Mouse (Mus musculus): Measurements from ENCODE around the gene Hoxd12. TPM values are rescaled to one million over a fixed set of nuclear protein-coding genes. Genes with fewer than 3 reads are reported as not detected.

Hoxd12 gene
- polyA plus RNA-seq, 1 experiment from 2014 or later: not detected

DNA sequence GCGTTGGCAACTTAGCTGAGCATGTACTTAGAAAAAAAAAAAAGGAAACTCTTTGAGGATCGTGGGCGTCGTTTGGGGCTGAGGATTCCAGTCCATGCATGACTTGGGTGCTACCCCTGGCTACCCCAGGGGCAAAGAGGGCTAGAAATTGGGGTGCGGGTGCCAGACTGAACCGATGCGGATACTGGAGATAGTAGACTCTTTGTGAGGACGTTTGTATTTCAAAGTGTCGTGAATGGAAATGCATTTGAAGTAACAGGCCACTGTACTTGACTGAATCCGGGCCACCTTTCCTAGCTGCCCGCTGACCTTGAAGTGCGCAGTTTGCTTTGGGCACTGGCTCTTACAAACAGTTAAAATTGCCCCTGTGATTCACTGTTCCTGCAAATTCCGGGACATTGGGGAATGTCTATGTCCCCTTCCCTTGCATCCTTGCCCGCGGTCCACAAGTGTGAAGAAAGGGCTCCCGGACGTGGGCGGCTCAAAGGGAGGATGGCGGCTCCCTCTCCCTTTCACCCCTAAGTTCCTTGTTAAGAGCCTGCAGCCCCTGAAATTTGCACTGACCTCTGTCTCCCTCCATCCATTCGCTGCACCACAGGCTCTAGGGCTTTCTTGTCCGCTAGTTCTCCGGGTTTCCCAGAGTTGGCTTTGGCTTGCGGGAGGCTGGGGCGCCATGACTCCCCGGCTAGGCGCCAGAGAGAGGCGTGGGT lies 12.3 kb downstream of the Hoxd12 start:
- Histone ChIP-seq H3K4me3 (no peak overlapping the region), H3K36me3 (no peaks in the 10 kb centered on the region), H3K4me2 (no peak overlapping the region), H3K4me1 (replicated peaks) (peaks cover 7% of the 10 kb centered on the region), H3K9ac (no peak overlapping the region), H3K27me3 (peaks cover 92% of the 10 kb centered on the region), H3K27ac (replicated peaks) (no peak overlapping the region), H3K9me3 (no peaks in the 10 kb centered on the region)
- under 1% methylated on average over 27 of the region's 27 CpGs for WGBS
- ATAC-seq (ENCODE audit: low FRiP score, low read depth): no peak

DNA sequence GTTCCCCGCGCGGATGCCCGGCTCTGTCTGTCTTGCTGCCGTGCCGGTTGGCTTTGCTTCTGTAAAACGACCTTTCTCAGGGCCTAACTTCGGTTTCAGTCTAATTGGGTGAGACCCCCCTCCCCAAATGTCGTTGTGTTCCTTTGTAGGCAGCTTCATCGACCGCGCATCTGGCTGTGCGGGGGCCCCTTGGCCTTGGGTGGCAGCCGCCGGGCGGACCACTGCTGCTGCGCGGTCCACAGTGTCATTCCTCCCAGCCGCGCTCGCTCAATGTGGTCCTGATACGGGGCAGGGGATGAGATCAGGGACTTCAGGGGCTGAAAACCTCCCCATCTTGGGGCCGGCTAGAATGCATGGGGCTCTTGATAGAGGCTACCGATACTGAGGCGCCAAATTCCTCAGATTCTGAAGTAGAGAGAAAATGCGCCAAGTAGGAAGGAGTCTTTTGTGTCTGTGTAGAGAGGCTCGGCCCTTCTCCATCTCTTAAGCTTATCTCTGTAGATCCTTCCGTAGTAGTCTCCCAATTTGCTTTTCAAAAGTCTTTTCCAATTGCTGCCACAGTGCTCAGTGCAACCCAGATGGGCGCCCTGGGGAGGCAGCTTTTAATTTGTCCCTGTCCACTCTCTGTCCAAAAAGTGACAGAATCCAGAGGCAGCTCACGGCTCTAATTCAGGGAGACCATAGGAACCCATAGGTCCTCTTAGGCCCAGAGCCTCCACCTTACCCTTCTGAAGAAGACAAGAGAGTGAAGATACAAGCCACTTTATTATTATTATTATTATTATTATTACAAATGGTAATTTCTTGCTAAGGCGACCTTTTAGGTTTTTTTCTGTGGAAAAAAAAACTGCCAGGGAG lies 13.1 kb downstream of the Hoxd12 start:
- WGBS: 1% methylated on average over 31 of the region's 31 CpGs
- H3K27ac ChIP-seq (replicated peaks): no peak overlapping the region
- no peak overlapping the region for H3K4me3 ChIP-seq
- H3K36me3 ChIP-seq: no peaks in the 10 kb centered on the region
- no peaks in the 10 kb centered on the region for H3K9me3 ChIP-seq
- peaks cover 93% of the 10 kb centered on the region for H3K27me3 ChIP-seq
- H3K4me2 ChIP-seq: no peak overlapping the region
- no peaks in the 10 kb centered on the region for H3K4me1 ChIP-seq (replicated peaks)
- no peak for ATAC-seq (ENCODE audit: low FRiP score, low read depth)
- H3K9ac ChIP-seq: no peak overlapping the region

DNA sequence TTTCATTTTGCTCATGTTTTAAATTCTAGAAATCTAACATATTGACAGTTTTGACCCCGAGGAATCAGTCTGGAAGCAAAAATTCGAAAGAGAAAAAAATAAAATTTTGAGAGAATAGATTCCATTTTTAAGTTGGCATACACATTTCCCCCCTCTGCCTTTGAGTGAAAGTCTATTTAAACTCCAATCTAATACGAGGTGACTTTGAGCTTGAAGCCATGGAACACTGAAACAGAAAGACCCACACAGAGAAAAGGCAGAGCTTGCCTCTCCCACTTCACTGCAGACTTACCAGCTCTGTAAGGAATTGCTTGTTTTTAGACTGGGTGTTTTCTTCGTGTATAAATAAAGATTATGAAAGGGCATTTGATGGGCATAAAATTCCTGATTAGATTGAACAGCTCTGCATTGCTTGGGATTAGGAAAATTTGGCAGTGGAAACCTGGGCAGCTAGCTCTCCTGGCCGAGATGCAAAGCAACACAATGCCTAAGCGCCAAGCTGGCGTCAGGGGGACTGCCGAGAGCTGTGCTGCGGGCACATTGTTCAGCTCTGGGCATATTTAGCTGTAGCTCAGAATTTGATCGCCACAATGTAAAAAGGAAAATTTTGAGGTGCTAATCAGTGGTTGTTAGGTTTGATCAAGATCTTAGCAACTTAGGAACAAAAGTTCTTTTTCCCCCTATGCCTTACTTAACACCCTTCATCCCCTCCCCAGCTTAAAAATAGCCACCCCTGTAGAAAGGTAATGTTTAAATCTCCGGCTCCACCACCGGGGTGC lies 14.2 kb downstream of the Hoxd12 start:
- WGBS: 4% methylated on average over 12 of the region's 12 CpGs
- no peaks in the 10 kb centered on the region for H3K36me3 ChIP-seq
- no peaks in the 10 kb centered on the region for H3K9me3 ChIP-seq
- H3K4me2 ChIP-seq: no peak overlapping the region
- H3K4me3 ChIP-seq: no peak overlapping the region
- H3K4me1 ChIP-seq (replicated peaks): no peaks in the 10 kb centered on the region
- no peak overlapping the region for H3K9ac ChIP-seq
- ATAC-seq (ENCODE audit: low FRiP score, low read depth): no peak
- no peak overlapping the region for H3K27ac ChIP-seq (replicated peaks)
- peaks cover 93% of the 10 kb centered on the region for H3K27me3 ChIP-seq

DNA sequence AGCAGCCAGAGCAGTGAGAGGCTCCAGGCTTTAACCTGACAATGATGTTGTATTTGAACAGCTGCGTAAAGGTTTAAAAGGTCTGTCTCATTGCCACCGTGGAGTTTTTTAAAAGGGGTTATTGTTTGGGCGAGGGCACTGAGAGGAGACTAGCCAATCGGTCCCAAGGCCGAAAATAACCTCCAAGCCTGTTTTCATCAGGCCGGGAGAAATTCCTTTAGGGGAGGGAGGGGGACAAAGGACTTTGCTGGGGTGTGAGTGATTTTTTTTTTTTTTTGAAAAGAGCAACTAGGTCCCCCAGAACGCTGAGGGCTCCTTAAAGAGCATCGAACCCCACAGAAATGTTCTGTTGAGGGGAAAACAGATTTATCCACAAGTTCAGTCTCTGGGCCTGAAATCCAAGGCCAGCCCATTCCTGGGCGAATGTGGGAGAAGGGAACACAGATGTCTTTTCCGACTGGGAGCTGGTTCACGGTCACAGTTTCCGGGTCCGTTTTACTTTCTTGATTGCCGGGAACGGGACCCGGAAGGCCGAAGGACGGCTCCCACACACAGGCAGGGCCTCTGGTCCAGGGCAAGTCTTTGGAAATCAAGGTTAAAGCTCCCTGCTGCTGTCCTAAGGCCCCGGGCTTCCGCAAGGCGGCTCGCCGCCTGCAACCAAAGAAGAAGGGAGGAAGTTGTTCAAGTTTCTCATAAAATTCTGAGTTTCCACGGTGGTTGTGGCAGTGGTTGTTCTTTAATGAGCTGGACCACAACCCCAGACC lies 14.9 kb downstream of the Hoxd12 start:
- Histone ChIP-seq H3K36me3 (no peaks in the 10 kb centered on the region), H3K4me1 (replicated peaks) (no peaks in the 10 kb centered on the region), H3K27me3 (peaks cover 93% of the 10 kb centered on the region), H3K27ac (replicated peaks) (no peak overlapping the region), H3K4me2 (no peak overlapping the region), H3K9ac (no peak overlapping the region), H3K9me3 (no peaks in the 10 kb centered on the region), H3K4me3 (no peak overlapping the region)
- under 1% methylated on average over 24 of the region's 24 CpGs for WGBS
- ATAC-seq (ENCODE audit: low FRiP score, low read depth): no peak

DNA sequence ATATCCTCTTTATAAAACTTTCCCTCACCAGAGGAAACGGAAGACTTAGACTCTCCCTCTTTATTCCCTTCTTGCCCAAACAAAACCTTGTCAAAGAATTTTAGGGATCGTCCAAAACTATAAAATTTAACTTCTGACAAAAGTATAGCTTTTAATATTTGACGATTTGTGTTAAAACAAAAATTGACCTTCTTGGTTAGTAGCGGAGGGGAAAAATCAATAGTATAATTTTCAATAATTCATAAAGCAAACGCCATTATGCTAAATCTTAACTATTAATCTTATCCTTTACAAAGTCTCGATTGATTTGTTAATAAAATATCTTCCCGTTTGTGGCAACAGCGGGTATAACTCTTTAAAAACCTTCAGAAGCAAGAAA lies 15.5 kb downstream of the Hoxd12 start:
- no peak overlapping the region for H3K9ac ChIP-seq

DNA sequence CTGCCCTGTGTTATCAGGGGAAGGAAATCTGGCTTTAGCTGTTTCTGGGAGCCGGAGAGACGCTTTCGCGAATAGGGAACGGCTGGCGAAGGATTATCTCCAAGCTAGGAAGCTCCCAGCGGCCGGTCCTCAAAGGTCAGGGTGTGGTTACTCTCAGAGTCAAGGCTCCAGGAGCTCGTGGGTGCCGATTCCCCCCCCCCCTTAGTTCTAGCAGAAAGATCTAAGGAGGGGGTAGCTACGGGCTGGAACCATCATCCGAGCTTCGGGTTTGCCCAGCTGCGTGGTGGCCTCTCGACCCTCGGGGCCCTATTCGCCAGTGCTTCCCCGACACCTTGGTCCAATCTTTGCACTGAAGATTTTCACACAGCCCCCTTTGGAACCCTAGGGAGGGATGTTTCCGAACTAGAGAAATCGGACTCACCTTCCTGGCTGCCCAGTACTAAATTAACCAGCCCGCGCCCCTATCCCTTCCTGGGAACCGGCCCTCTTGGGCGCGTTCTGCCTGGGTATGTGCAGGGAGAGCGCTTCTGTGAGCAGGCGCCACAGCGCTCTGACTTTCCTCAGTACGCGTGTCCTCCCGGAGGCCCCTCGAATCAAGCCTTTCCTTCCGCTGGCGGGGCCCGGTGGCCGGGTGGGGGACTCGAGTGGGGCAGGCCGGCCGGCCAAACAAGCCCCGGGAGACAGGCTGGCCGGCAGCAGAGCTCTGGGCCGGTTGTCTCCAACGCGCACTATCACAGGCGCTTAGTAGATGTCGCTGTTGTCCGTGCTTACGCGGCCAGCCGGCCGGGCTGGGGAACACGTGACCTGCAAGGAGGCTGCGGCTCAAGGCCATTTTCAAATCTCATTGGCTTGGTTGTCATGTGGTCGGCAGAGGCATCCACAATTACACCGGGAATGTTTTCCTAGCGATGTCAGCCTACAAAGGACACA lies 16.5 kb downstream of the Hoxd12 start, which contains the start of gene Hoxd10:
Hoxd10 (plus strand) TSS at position 903 of the 930 bp plus-strand sequence.
- Histone ChIP-seq H3K4me1 (replicated peaks) (no peaks in the 10 kb centered on the region), H3K27me3 (peaks cover 95% of the 10 kb centered on the region), H3K4me3 (no peak within 1 kb of the TSS), H3K9ac (no peak within 1 kb of the TSS), H3K4me2 (peak within 1 kb of the TSS; percentile 17; the same call in 1 of the 2 replicates), H3K9me3 (no peaks in the 10 kb centered on the region), H3K36me3 (no peaks in the 10 kb centered on the region), H3K27ac (replicated peaks) (no peak within 1 kb of the TSS)
- WGBS: under 1% methylated on average over 56 of the region's 56 CpGs
- no peak for ATAC-seq (ENCODE audit: low FRiP score, low read depth)

More for the DNA sequence above, 15.5 kb downstream of the Hoxd12 start:
- Histone ChIP-seq H3K36me3 (no peaks in the 10 kb centered on the region), H3K9me3 (no peaks in the 10 kb centered on the region), H3K4me2 (no peak overlapping the region), H3K4me3 (no peak overlapping the region), H3K27me3 (peaks cover 93% of the 10 kb centered on the region), H3K4me1 (replicated peaks) (no peaks in the 10 kb centered on the region), H3K27ac (replicated peaks) (no peak overlapping the region)
- 7% methylated on average over 8 of the region's 8 CpGs for WGBS
- ATAC-seq (ENCODE audit: low FRiP score, low read depth): no peak

DNA sequence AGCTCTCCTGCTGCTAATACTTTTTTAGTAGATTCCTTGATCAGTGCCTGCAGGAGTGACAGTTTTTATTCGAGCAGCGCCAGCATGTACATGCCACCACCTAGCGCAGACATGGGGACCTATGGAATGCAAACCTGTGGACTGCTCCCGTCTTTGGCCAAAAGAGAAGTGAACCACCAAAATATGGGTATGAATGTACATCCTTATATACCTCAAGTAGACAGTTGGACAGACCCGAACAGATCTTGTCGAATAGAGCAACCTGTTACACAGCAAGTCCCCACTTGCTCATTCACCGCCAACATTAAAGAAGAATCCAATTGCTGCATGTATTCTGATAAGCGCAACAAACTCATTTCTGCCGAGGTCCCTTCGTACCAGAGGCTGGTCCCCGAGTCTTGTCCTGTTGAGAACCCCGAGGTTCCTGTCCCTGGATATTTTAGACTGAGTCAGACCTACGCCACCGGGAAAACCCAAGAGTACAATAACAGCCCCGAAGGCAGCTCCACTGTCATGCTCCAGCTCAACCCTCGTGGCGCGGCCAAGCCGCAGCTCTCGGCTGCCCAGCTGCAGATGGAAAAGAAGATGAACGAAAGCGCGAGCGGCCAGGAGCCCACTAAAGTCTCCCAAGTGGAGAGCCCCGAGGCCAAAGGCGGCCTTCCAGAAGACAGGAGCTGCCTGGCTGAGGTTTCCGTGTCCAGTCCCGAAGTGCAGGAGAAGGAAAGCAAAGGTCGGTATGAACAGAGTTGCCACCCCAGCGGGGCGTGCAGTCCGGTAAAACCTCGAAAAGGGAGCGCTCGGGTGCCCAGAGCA lies 17.4 kb downstream of the Hoxd12 start:
- H3K36me3 ChIP-seq: no peaks in the 10 kb centered on the region
- no peak for ATAC-seq (ENCODE audit: low FRiP score, low read depth)
- 4% methylated on average over 35 of the region's 35 CpGs for WGBS
- H3K9ac ChIP-seq: no peak overlapping the region
- H3K27me3 ChIP-seq: peaks cover 94% of the 10 kb centered on the region
- H3K27ac ChIP-seq (replicated peaks): no peak overlapping the region
- no peaks in the 10 kb centered on the region for H3K9me3 ChIP-seq
- H3K4me2 ChIP-seq: no peak overlapping the region
- no peak overlapping the region for H3K4me3 ChIP-seq
- H3K4me1 ChIP-seq (replicated peaks): no peaks in the 10 kb centered on the region

DNA sequence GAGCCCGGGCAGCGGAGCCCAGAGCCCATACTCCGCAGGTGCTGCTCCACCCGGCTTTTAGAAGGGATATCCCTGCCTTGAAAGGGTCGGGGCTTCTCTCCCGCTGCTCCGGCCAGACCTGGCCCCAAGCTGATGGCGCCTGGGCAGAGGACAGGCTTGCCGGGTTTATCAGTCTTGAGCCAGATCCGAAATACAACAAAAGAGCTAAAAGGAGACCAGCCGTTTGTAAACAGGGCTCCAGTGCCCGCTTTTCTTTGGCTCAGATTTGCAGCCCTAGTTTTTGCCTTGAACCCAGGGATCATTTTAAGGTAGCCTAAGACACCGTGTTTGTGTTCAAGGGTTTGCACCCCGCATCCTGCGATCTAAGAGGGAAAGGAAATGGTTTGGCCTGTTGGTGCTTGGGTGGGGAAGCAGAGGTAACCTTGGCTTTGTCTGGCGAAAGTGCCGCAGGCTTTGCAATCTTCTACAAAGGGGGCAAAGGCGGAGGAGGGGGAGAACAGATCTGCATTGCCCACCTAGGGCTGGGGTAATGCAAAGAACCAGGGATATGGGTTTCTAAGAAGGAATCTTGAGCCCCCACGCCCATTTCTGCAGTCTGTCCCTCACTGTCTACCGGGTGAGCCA lies 18.1 kb downstream of the Hoxd12 start:
- Histone ChIP-seq H3K27me3 (peaks cover 91% of the 10 kb centered on the region), H3K27ac (replicated peaks) (no peak overlapping the region), H3K4me1 (replicated peaks) (peaks cover 6% of the 10 kb centered on the region), H3K36me3 (no peaks in the 10 kb centered on the region), H3K4me3 (no peak overlapping the region), H3K4me2 (no peak overlapping the region), H3K9ac (no peak overlapping the region), H3K9me3 (no peaks in the 10 kb centered on the region)
- WGBS: 2% methylated on average over 20 of the region's 20 CpGs
- no peak for ATAC-seq (ENCODE audit: low FRiP score, low read depth)

DNA sequence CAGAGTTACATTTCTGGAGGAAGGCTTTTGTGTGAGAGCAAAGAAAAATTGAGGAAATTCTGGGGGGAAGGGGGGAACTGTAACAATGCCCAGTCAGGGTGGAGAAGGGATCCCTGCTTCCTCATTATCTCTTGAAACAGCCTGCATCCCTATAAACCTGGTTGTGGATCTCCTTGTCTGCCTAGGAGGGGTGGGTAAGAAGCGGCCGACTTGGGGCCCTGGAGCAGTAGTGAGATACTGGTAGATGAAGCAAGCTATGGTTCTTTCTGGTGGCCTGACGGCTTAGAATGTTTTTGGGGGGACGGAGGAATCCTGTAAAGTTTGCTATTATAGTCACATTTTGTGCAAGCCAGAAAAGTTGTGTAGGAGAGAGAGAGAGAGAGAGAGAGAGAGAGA lies 18.6 kb downstream of the Hoxd12 start:
- no peaks in the 10 kb centered on the region for H3K9me3 ChIP-seq
- H3K9ac ChIP-seq: no peak overlapping the region
- 11% methylated on average over 4 of the region's 4 CpGs for WGBS
- H3K27ac ChIP-seq (replicated peaks): no peak overlapping the region
- H3K36me3 ChIP-seq: no peaks in the 10 kb centered on the region
- H3K27me3 ChIP-seq: peaks cover 86% of the 10 kb centered on the region
- peaks cover 10% of the 10 kb centered on the region for H3K4me1 ChIP-seq (replicated peaks)
- H3K4me2 ChIP-seq: no peak overlapping the region
- H3K4me3 ChIP-seq: no peak overlapping the region
- ATAC-seq (ENCODE audit: low FRiP score, low read depth): no peak

DNA sequence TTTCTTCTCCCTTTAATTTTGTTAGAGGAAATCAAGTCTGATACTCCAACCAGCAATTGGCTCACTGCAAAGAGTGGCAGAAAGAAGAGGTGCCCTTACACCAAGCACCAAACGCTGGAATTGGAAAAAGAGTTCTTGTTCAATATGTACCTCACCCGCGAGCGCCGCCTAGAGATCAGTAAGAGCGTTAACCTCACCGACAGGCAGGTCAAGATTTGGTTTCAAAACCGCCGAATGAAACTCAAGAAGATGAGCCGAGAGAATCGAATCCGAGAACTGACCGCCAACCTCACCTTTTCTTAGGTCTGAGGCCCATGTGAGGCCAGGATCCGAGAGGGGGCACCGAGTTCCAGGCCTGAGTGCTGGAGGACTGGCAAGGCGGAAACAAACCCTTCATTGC lies 19.3 kb downstream of the Hoxd12 start:
- no peak for ATAC-seq (ENCODE audit: low FRiP score, low read depth)
- Histone ChIP-seq H3K4me2 (no peak overlapping the region), H3K27ac (replicated peaks) (no peak overlapping the region), H3K9me3 (no peaks in the 10 kb centered on the region), H3K4me3 (no peak overlapping the region), H3K27me3 (peaks cover 83% of the 10 kb centered on the region), H3K9ac (no peak overlapping the region), H3K4me1 (replicated peaks) (peaks cover 12% of the 10 kb centered on the region), H3K36me3 (no peaks in the 10 kb centered on the region)
- whole genome bisulfite sequencing: 1% methylated on average over 16 of the region's 16 CpGs

All from hindbrain, embryonic 15.5 days (tissue).